Mouse (Mus musculus) ES-Bruce4 (cell line): Measurements from ENCODE around the gene Sin3a.

ENCODE experiments used
- CTCF ChIP-seq: IDR thresholded peaks from one replicate; pipeline ENCODE4 v1.8.1; 2011; ENCODE audit warnings: low read depth, low read length
- EP300 ChIP-seq: IDR thresholded peaks from 2 replicates; pipeline ENCODE4 v1.6.1; 2011; ENCODE audit warnings: low read depth, low read length; ENCODE audit not compliant: insufficient read depth
- POLR2A ChIP-seq: IDR thresholded peaks from one replicate; pipeline ENCODE4 v1.8.1; 2011; ENCODE audit warnings: low read length; ENCODE audit not compliant: insufficient read depth

DNA sequence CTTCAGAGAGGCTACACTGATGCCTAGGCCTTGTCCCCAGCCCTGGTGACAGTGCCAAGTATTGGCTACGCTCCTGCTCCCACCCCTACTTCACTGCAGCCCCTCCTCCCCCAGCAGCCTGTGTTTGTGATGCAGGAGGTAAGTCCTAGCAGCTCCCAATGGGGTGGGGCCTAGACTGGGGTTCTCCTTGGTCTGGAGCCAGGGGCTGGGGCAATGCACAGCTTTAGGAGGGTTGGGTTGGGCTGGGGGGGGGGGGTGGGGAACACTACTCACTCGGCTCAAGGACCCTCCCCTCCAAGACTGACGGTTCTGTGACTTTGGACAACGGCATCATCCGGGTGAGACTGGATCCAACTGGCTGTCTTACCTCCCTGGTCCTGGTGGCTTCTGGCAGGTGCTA lies 67.7 kb downstream of the Sin3a start:
- TF ChIP-seq CTCF = no peak
- TF ChIP-seq EP300 = no peak
- no peak for TF ChIP-seq POLR2A
